25 mouse cellular contexts compared by ENCODE assay signal in the genomic region with DNA sequence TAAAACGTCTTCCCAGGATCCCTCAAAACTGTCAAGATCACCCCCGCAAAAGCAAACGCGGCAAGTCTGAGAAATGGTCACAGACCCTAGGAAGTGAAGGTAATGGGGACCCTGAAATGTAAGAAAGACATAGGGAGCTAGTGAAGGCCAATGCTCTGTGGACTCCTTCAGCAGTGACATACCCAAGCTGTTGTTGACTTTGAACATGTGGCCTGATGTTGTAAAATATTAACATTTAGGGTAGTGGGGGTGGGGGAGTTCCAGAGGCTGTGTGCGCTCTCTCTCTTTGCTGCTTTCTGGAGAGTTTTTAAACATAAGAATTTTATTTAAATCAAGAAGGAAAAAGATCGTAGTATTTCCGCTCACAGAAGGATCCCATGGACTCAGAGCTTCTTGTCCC. TPM values are rescaled to one million over a fixed set of nuclear protein-coding genes. Genes with fewer than 3 reads are reported as not detected.
A peak's percentile ranks its signal among the peaks of the same experiment; 100 is the strongest.
DNase-seq lines count a peak whose midpoint lies in the region; ATAC-seq lines count a peak whose summit lies in the region.
"Had no signal": no experiment of that assay in that cellular context is flagged by ENCODE, and none has a peak within 500 bp of the region (broad histone marks: within the 10 kb centered on the region; RNA-seq: fewer than 3 reads in every experiment).

No protein-coding gene starts in this region.

- ATAC-seq in heart, embryonic 12.5 days (ENCODE audit: insufficient number of reproducible peaks, low FRiP score) = no peak
- ATAC-seq in liver, embryonic 12.5 days = no peak
- ATAC-seq in hindbrain, embryonic 12.5 days (ENCODE audit: low FRiP score) = no peak
- ATAC-seq: activated CD4-positive, CD25-positive, alpha-beta regulatory T cell, adult 4 months; CD4-positive, CD25-positive, alpha-beta regulatory T cell, adult 4 months; hindbrain, embryonic 16.5 days; midbrain, embryonic 13.5 days had no signal

- intact Hi-C loops in heart, postnatal 14 days (cut with DNase I) = no loop called here

- H3K4me2 ChIP-seq in heart, embryonic 12.5 days = peak overlapping the region; percentile 29; the same call in 1 of the 2 replicates
- H3K4me2 ChIP-seq in liver, embryonic 12.5 days = no peak overlapping the region
- H3K4me2 ChIP-seq in hindbrain, embryonic 12.5 days (replicated peaks) = no peak overlapping the region
- H3K4me2 ChIP-seq: heart, embryonic 15.5 days; midbrain, embryonic 13.5 days had no signal

- no peak overlapping the region for H3K27ac ChIP-seq in heart, embryonic 12.5 days (ENCODE audit: poor library complexity, severe bottlenecking)
- peak overlapping the region; percentile 18; the same call in 1 of the 2 replicates for H3K27ac ChIP-seq in liver, embryonic 12.5 days
- no peak overlapping the region for H3K27ac ChIP-seq in hindbrain, embryonic 12.5 days
- H3K27ac ChIP-seq: embryonic facial prominence, embryonic 12.5 days; forebrain, embryonic 12.5 days; heart, embryonic 15.5 days; intestine, embryonic 15.5 days; lung, embryonic 15.5 days; midbrain, embryonic 13.5 days; stomach, embryonic 15.5 days had no signal

- H3K4me1 ChIP-seq in heart, embryonic 12.5 days (replicated peaks) = peaks cover 5% of the 10 kb centered on the region; the same call in 1 of the 2 replicates
- H3K4me1 ChIP-seq in liver, embryonic 12.5 days = peaks cover 10% of the 10 kb centered on the region
- 0 out of 2 replicates have a peak, but pooled peaks cover 9% of the 10 kb centered on the region for H3K4me1 ChIP-seq in hindbrain, embryonic 12.5 days

- no peak overlapping the region for H3K4me3 ChIP-seq in heart, embryonic 12.5 days
- no peak overlapping the region for H3K4me3 ChIP-seq in liver, embryonic 12.5 days
- H3K4me3 ChIP-seq in hindbrain, embryonic 12.5 days = no peak overlapping the region
- H3K4me3 ChIP-seq: forebrain, embryonic 12.5 days; heart, embryonic 15.5 days; intestine, embryonic 15.5 days; lung, embryonic 15.5 days; megakaryocyte, embryonic 14.5 days; midbrain, embryonic 13.5 days; stomach, embryonic 15.5 days had no signal

- 57% methylated on average over 7 of the region's 7 CpGs for WGBS in heart, embryonic 12.5 days
- WGBS in liver, embryonic 12.5 days (ENCODE audit: insufficient replicate concordance) = 50% methylated on average over 7 of the region's 7 CpGs
- 56% methylated on average over 7 of the region's 7 CpGs for WGBS in hindbrain, embryonic 12.5 days

- no peak for DNase-seq in heart, postnatal 14 days
- DNase-seq in kidney, postnatal 14 days = peak; percentile 10
- no peak for DNase-seq in kidney, postnatal 10 days
- no peak for DNase-seq in thymus, postnatal 36 days
- DNase-seq: adrenal gland, postnatal 10 days; cerebellum, adult 18-20 months; cerebellum, postnatal 14 days; gastrocnemius, postnatal 36 days; lung, postnatal 36 days; thymus, postnatal 25 days had no signal

- H3K27me3 ChIP-seq in heart, embryonic 12.5 days (replicated peaks) = no peaks in the 10 kb centered on the region
- peaks cover 7% of the 10 kb centered on the region for H3K27me3 ChIP-seq in liver, embryonic 12.5 days (replicated peaks)
- no peaks in the 10 kb centered on the region; the same call in 1 of the 2 replicates for H3K27me3 ChIP-seq in hindbrain, embryonic 12.5 days
- H3K27me3 ChIP-seq: embryonic facial prominence, embryonic 12.5 days; heart, embryonic 15.5 days; intestine, embryonic 15.5 days; lung, embryonic 15.5 days; stomach, embryonic 15.5 days had no signal

- no peak overlapping the region for H3K9ac ChIP-seq in heart, embryonic 12.5 days
- H3K9ac ChIP-seq in liver, embryonic 12.5 days = no peak overlapping the region
- H3K9ac ChIP-seq in hindbrain, embryonic 12.5 days = no peak overlapping the region
- H3K9ac ChIP-seq: embryonic facial prominence, embryonic 12.5 days; forebrain, embryonic 12.5 days; heart, embryonic 15.5 days; intestine, embryonic 15.5 days; lung, embryonic 15.5 days; midbrain, embryonic 13.5 days; stomach, embryonic 15.5 days had no signal

- H3K36me3 ChIP-seq in heart, embryonic 12.5 days = no peaks in the 10 kb centered on the region
- no peaks in the 10 kb centered on the region for H3K36me3 ChIP-seq in liver, embryonic 12.5 days
- H3K36me3 ChIP-seq in hindbrain, embryonic 12.5 days = no peaks in the 10 kb centered on the region
- H3K36me3 ChIP-seq: embryonic facial prominence, embryonic 12.5 days; forebrain, embryonic 12.5 days; G1E; heart, embryonic 15.5 days; intestine, embryonic 15.5 days; lung, embryonic 15.5 days; midbrain, embryonic 13.5 days; stomach, embryonic 15.5 days had no signal

- H3K9me3 ChIP-seq in heart, embryonic 12.5 days (replicated peaks) = no peaks in the 10 kb centered on the region
- H3K9me3 ChIP-seq in liver, embryonic 12.5 days (replicated peaks) = no peaks in the 10 kb centered on the region
- H3K9me3 ChIP-seq in hindbrain, embryonic 12.5 days (replicated peaks) = no peaks in the 10 kb centered on the region
- H3K9me3 ChIP-seq: embryonic facial prominence, embryonic 12.5 days; forebrain, embryonic 12.5 days; heart, embryonic 15.5 days; intestine, embryonic 15.5 days; lung, embryonic 15.5 days; midbrain, embryonic 13.5 days; stomach, embryonic 15.5 days had no signal

RNA-seq across cellular contexts. Expression of gene Rhou, which starts 29.6 kb away (rescaled TPM):
- polyA plus RNA-seq in heart, embryonic 12.5 days (2016; fragmentation: Nextera tagmentation; extraction: Ambion mirVana) = 10.7 and 13.4 TPM in 2 replicates
- total RNA-seq in heart, postnatal 14 days (2021) = 1 to 10 TPM; 7.5 to 9.9 TPM
- polyA plus RNA-seq in liver, embryonic 12.5 days (2016; fragmentation: Nextera tagmentation; extraction: Ambion mirVana) = 1.6 and 1.9 TPM in 2 replicates
- polyA plus RNA-seq in hindbrain, embryonic 12.5 days (2016; fragmentation: Nextera tagmentation; extraction: Ambion mirVana) = 11.2 and 11.6 TPM in 2 replicates
- polyA plus RNA-seq: activated CD4-positive, CD25-positive, alpha-beta regulatory T cell, adult 4 months; G1E had no signal
